In genomic region chr3:146419534-146419933, GRCm38 (mm10) we compare ENCODE assay signal across 25 mouse cellular contexts. TPM values are rescaled to one million over a fixed set of nuclear protein-coding genes. Genes with fewer than 3 reads are reported as not detected.
A peak's percentile ranks its signal among the peaks of the same experiment; 100 is the strongest.
DNase-seq lines count a peak whose midpoint lies in the region; ATAC-seq and TF ChIP-seq lines count a peak whose summit lies in the region.
"Had no signal": no experiment of that assay in that cellular context is flagged by ENCODE, and none has a peak within 500 bp of the region (broad histone marks: within the 10 kb centered on the region; RNA-seq: fewer than 3 reads in every experiment).

No protein-coding gene starts in this region.

- peaks cover 4% of the 10 kb centered on the region for H3K4me1 ChIP-seq in forebrain, embryonic 13.5 days
- no peaks in the 10 kb centered on the region for H3K4me1 ChIP-seq in forebrain, embryonic 10.5 days
- H3K4me1 ChIP-seq in heart, embryonic 14.5 days (ENCODE audit: control insufficient read depth in 2 of 2, insufficient read depth in 2 of 2, low read length in 2 of 2), result peaks cover 6 to 8% of the 10 kb centered on the region in 2 experiments; a peak in 3 of 4 replicates
- no peaks in the 10 kb centered on the region for H3K4me1 ChIP-seq in liver, postnatal 0 days (ENCODE audit: insufficient read depth)
- peaks cover 11% of the 10 kb centered on the region for H3K4me1 ChIP-seq in liver, embryonic 11.5 days (replicated peaks; ENCODE audit: control insufficient read depth, insufficient read depth, low read length)
- H3K4me1 ChIP-seq in forebrain, embryonic 16.5 days (replicated peaks; ENCODE audit: control insufficient read depth, insufficient read depth, low read length), result peaks cover 3% of the 10 kb centered on the region; the same call in 1 of the 2 replicates
- H3K4me1 ChIP-seq: midbrain, embryonic 12.5 days had no signal

- 0 out of 2 replicates have a peak, but pooled peaks have one; percentile 19 for TF ChIP-seq CTCF in liver, postnatal 0 days (IDR thresholded peaks at IDR 0.05; ENCODE audit: low read depth)

- H3K4me3 ChIP-seq in forebrain, embryonic 13.5 days, result no peak overlapping the region
- H3K4me3 ChIP-seq in forebrain, embryonic 10.5 days, result no peak overlapping the region
- no peak overlapping the region for H3K4me3 ChIP-seq in heart, embryonic 14.5 days (ENCODE audit: control insufficient read depth in 1 of 2, insufficient read depth in 1 of 2, low read depth in 1 of 2, low read length in 2 of 2)
- no peak overlapping the region for H3K4me3 ChIP-seq in liver, postnatal 0 days (ENCODE audit: low read depth, low read length)
- no peak overlapping the region for H3K4me3 ChIP-seq in liver, embryonic 11.5 days (ENCODE audit: low read depth, low read length)
- no peak overlapping the region for H3K4me3 ChIP-seq in forebrain, embryonic 16.5 days (replicated peaks; ENCODE audit: low read length)
- H3K4me3 ChIP-seq: embryonic facial prominence, embryonic 13.5 days; erythroblast, embryonic 14.5 days; gastrocnemius, adult 2 months; left cerebral cortex, adult 2 months; limb, embryonic 15.5 days; midbrain, embryonic 12.5 days had no signal

- DNase-seq in forebrain, embryonic 10.5 days (ENCODE audit: extremely low spot score, low spot score), result no peak
- no peak for DNase-seq in heart, postnatal 14 days
- DNase-seq in liver, postnatal 0 days, result no peak
- DNase-seq in liver, embryonic 11.5 days (ENCODE audit: low spot score), result no peak
- DNase-seq: adrenal gland, postnatal 25 days; cerebellum, adult 9-10 months; gastrocnemius, adult 2 months; heart, postnatal 4 days; kidney, adult 18-20 months; kidney, postnatal 4 days; lung, adult 18-20 months; lung, postnatal 10 days; right cerebral cortex, postnatal 25 days; spleen, adult 18-20 months had no signal

- H3K9me3 ChIP-seq in forebrain, embryonic 13.5 days (replicated peaks), result no peaks in the 10 kb centered on the region
- H3K9me3 ChIP-seq in forebrain, embryonic 10.5 days, result no peaks in the 10 kb centered on the region
- H3K9me3 ChIP-seq in heart, embryonic 14.5 days (ENCODE audit: control insufficient read depth, low read length), result no peaks in the 10 kb centered on the region
- no peaks in the 10 kb centered on the region for H3K9me3 ChIP-seq in liver, postnatal 0 days (ENCODE audit: low read length)
- no peaks in the 10 kb centered on the region for H3K9me3 ChIP-seq in liver, embryonic 11.5 days (ENCODE audit: control insufficient read depth, low read length)
- no peaks in the 10 kb centered on the region for H3K9me3 ChIP-seq in forebrain, embryonic 16.5 days (ENCODE audit: control insufficient read depth, low read length)
- H3K9me3 ChIP-seq: embryonic facial prominence, embryonic 13.5 days; limb, embryonic 15.5 days; midbrain, embryonic 12.5 days had no signal

- no peak overlapping the region for H3K9ac ChIP-seq in forebrain, embryonic 13.5 days
- H3K9ac ChIP-seq in heart, embryonic 14.5 days (ENCODE audit: low read length), result no peak overlapping the region
- no peak overlapping the region for H3K9ac ChIP-seq in liver, postnatal 0 days (replicated peaks)
- H3K9ac ChIP-seq in liver, embryonic 11.5 days (ENCODE audit: low read depth, low read length), result no peak overlapping the region
- H3K9ac ChIP-seq in forebrain, embryonic 16.5 days (replicated peaks; ENCODE audit: low read depth, low read length), result no peak overlapping the region
- H3K9ac ChIP-seq: embryonic facial prominence, embryonic 13.5 days; hindbrain, embryonic 14.5 days; limb, embryonic 15.5 days; midbrain, embryonic 12.5 days had no signal

- no peak for ATAC-seq in forebrain, embryonic 13.5 days
- no peak for ATAC-seq in heart, embryonic 14.5 days (ENCODE audit: insufficient number of reproducible peaks, insufficient read depth, low FRiP score, low read depth)
- no peak for ATAC-seq in liver, postnatal 0 days
- ATAC-seq in liver, embryonic 11.5 days (replicated peaks; ENCODE audit: low FRiP score), result no peak
- no peak for ATAC-seq in forebrain, embryonic 16.5 days
- ATAC-seq: CD4-positive, CD25-positive, alpha-beta regulatory T cell, adult 4 months; inflammation-experienced regulatory T-cells, adult 6 months had no signal

- H3K36me3 ChIP-seq in forebrain, embryonic 13.5 days (ENCODE audit: poor library complexity, severe bottlenecking), result peaks cover 59% of the 10 kb centered on the region
- H3K36me3 ChIP-seq in forebrain, embryonic 10.5 days (replicated peaks), result peaks cover 97% of the 10 kb centered on the region
- peaks cover 24% of the 10 kb centered on the region for H3K36me3 ChIP-seq in heart, embryonic 14.5 days (ENCODE audit: control insufficient read depth, insufficient read depth, low read length)
- peaks cover 31% of the 10 kb centered on the region for H3K36me3 ChIP-seq in liver, postnatal 0 days (replicated peaks; ENCODE audit: insufficient read depth, low read length)
- H3K36me3 ChIP-seq in liver, embryonic 11.5 days (ENCODE audit: control insufficient read depth, insufficient read depth, low read length), result peaks cover 26% of the 10 kb centered on the region
- H3K36me3 ChIP-seq in forebrain, embryonic 16.5 days (ENCODE audit: control insufficient read depth, insufficient read depth), result peaks cover 3% of the 10 kb centered on the region

- H3K27me3 ChIP-seq in forebrain, embryonic 13.5 days, result no peaks in the 10 kb centered on the region
- no peaks in the 10 kb centered on the region for H3K27me3 ChIP-seq in forebrain, embryonic 10.5 days (ENCODE audit: poor library complexity, severe bottlenecking)
- H3K27me3 ChIP-seq in heart, embryonic 14.5 days (ENCODE audit: control insufficient read depth, insufficient read depth, low read length), result no peaks in the 10 kb centered on the region
- no peaks in the 10 kb centered on the region for H3K27me3 ChIP-seq in liver, postnatal 0 days (ENCODE audit: insufficient read depth, low read length)
- no peaks in the 10 kb centered on the region for H3K27me3 ChIP-seq in liver, embryonic 11.5 days (replicated peaks; ENCODE audit: control insufficient read depth, insufficient read depth, low read length)
- H3K27me3 ChIP-seq in forebrain, embryonic 16.5 days (replicated peaks; ENCODE audit: control insufficient read depth, insufficient read depth, low read length), result no peaks in the 10 kb centered on the region
- H3K27me3 ChIP-seq: embryonic facial prominence, embryonic 13.5 days; limb, embryonic 15.5 days; midbrain, embryonic 12.5 days had no signal

- H3K4me2 ChIP-seq in forebrain, embryonic 13.5 days, result no peak overlapping the region
- no peak overlapping the region for H3K4me2 ChIP-seq in heart, embryonic 14.5 days (ENCODE audit: low read length)
- H3K4me2 ChIP-seq in liver, postnatal 0 days (ENCODE audit: low read depth, low read length), result no peak overlapping the region
- H3K4me2 ChIP-seq in liver, embryonic 11.5 days, result no peak overlapping the region
- H3K4me2 ChIP-seq in forebrain, embryonic 16.5 days (ENCODE audit: low read length), result no peak overlapping the region
- H3K4me2 ChIP-seq: embryonic facial prominence, embryonic 13.5 days; hindbrain, embryonic 14.5 days; limb, embryonic 15.5 days; midbrain, embryonic 12.5 days had no signal

- H3K27ac ChIP-seq in forebrain, embryonic 13.5 days, result 0 out of 2 replicates have a peak overlapping the region, but pooled peaks have one; percentile 44
- no peak overlapping the region for H3K27ac ChIP-seq in forebrain, embryonic 10.5 days
- peak overlapping the region; percentile 31 to 53; a peak in 2 of 4 replicates for H3K27ac ChIP-seq in heart, embryonic 14.5 days (replicated peaks in 1 of 2; ENCODE audit: control insufficient read depth in 1 of 2, insufficient read depth in 1 of 2, low read depth in 2 of 2, low read length in 2 of 2)
- H3K27ac ChIP-seq in liver, postnatal 0 days (ENCODE audit: low read depth), result peak overlapping the region; percentile 12; the same call in 1 of the 2 replicates
- H3K27ac ChIP-seq in liver, embryonic 11.5 days (ENCODE audit: low read depth, low read length), result no peak overlapping the region
- peak overlapping the region; percentile 60 for H3K27ac ChIP-seq in forebrain, embryonic 16.5 days (ENCODE audit: low read length)
- H3K27ac ChIP-seq: embryonic facial prominence, embryonic 13.5 days; gastrocnemius, adult 2 months; hindbrain, embryonic 14.5 days; left cerebral cortex, adult 2 months; limb, embryonic 15.5 days; midbrain, embryonic 12.5 days had no signal

- 90% methylated on average over 9 of the region's 9 CpGs for WGBS in forebrain, embryonic 13.5 days
- 92% methylated on average over 9 of the region's 9 CpGs for WGBS in forebrain, embryonic 10.5 days
- WGBS in heart, embryonic 14.5 days, result 72% methylated on average over 9 of the region's 9 CpGs
- 86% methylated on average over 9 of the region's 9 CpGs for WGBS in liver, postnatal 0 days (ENCODE audit: insufficient replicate concordance)
- 82% methylated on average over 9 of the region's 9 CpGs for whole genome bisulfite sequencing in liver, embryonic 11.5 days
- 88% methylated on average over 9 of the region's 9 CpGs for WGBS in forebrain, embryonic 16.5 days

- no peak for TF ChIP-seq EP300 in liver, postnatal 0 days (IDR thresholded peaks at IDR 0.05; ENCODE audit: low read depth)

- intact Hi-C loops in heart, postnatal 14 days (cut with DNase I), result no loop called here

RNA-seq across cellular contexts. Expression of gene Ssx2ip, which starts 15.1 kb away (rescaled TPM):
- polyA plus RNA-seq in forebrain, embryonic 13.5 days (2015; fragmentation: Nextera tagmentation; extraction: Ambion mirVana), result 22.8 and 23.3 TPM in 2 replicates
- 39.0 and 41.5 TPM in 2 replicates for polyA plus RNA-seq in forebrain, embryonic 10.5 days (2016; fragmentation: Nextera tagmentation; extraction: Ambion mirVana)
- polyA plus RNA-seq in heart, embryonic 14.5 days (2014; fragmentation: Nextera tagmentation; extraction: Ambion mirVana), result 17.1 and 19.6 TPM in 2 replicates
- total RNA-seq in heart, postnatal 14 days (2021), result 10 to 100 TPM in 1 of 2 experiments, 1 to 10 TPM in 1; 8.9 to 11.0 TPM
- 19.3 and 22.4 TPM in 2 replicates for polyA plus RNA-seq in liver, postnatal 0 days (2015; fragmentation: Nextera tagmentation; extraction: Ambion mirVana)
- 109 and 130 TPM in 2 replicates for polyA plus RNA-seq in liver, embryonic 11.5 days (2014; fragmentation: Nextera tagmentation; extraction: Ambion mirVana)
- 22.5 and 26.1 TPM in 2 replicates for polyA plus RNA-seq in forebrain, embryonic 16.5 days (2015; fragmentation: Nextera tagmentation; extraction: Ambion mirVana)

RNA-seq across cellular contexts. Expression of gene Ctbs, which starts 30.1 kb away (rescaled TPM):
- polyA plus RNA-seq in forebrain, embryonic 13.5 days (2015; fragmentation: Nextera tagmentation; extraction: Ambion mirVana), result 3.1 and 3.5 TPM in 2 replicates
- polyA plus RNA-seq in forebrain, embryonic 10.5 days (2016; fragmentation: Nextera tagmentation; extraction: Ambion mirVana), result 4.5 and 6.1 TPM in 2 replicates
- 11.3 and 11.5 TPM in 2 replicates for polyA plus RNA-seq in heart, embryonic 14.5 days (2014; fragmentation: Nextera tagmentation; extraction: Ambion mirVana)
- total RNA-seq in heart, postnatal 14 days (2021), result 1 to 10 TPM; 4.0 to 4.7 TPM
- 8.3 and 9.9 TPM in 2 replicates for polyA plus RNA-seq in liver, postnatal 0 days (2015; fragmentation: Nextera tagmentation; extraction: Ambion mirVana)
- 8.2 and 8.4 TPM in 2 replicates for polyA plus RNA-seq in liver, embryonic 11.5 days (2014; fragmentation: Nextera tagmentation; extraction: Ambion mirVana)
- 4.0 and 4.2 TPM in 2 replicates for polyA plus RNA-seq in forebrain, embryonic 16.5 days (2015; fragmentation: Nextera tagmentation; extraction: Ambion mirVana)

Comparison
In these comparisons a context has a peak if more than half of its experiments do, and no peak if none do; other contexts are left out.
1. H3K27ac ChIP-seq: peak in forebrain, embryonic 13.5 days (single experiment), heart, embryonic 14.5 days (2 of 2), liver, postnatal 0 days (single experiment) and forebrain, embryonic 16.5 days (single experiment); none in forebrain, embryonic 10.5 days (single experiment) and liver, embryonic 11.5 days (single experiment).